29 mouse cellular contexts compared by ENCODE assay signal in genomic region chr4:33002081-33002480, GRCm38 (mm10).
"Had no signal": no experiment of that assay in that cellular context is flagged by ENCODE, and none has a peak within 500 bp of the region (broad histone marks: within the 10 kb centered on the region; RNA-seq: fewer than 3 reads in every experiment).

No protein-coding gene starts in this region.

- H3K27ac ChIP-seq: left cerebral cortex, adult 2 months; limb, embryonic 12.5 days; limb, embryonic 13.5 days; limb, embryonic 15.5 days; liver, embryonic 12.5 days; liver, embryonic 13.5 days; liver, embryonic 14.5 days; liver, embryonic 15.5 days; lung, embryonic 15.5 days; macrophage; midbrain, embryonic 10.5 days; midbrain, embryonic 12.5 days; midbrain, embryonic 15.5 days had no signal

- H3K4me3 ChIP-seq: left cerebral cortex, adult 2 months; limb, embryonic 12.5 days; limb, embryonic 13.5 days; limb, embryonic 15.5 days; liver, embryonic 12.5 days; liver, embryonic 13.5 days; liver, embryonic 15.5 days; lung, embryonic 15.5 days; megakaryocyte, embryonic 14.5 days; midbrain, embryonic 10.5 days; midbrain, embryonic 12.5 days; midbrain, embryonic 15.5 days; myocyte had no signal

- H3K9me3 ChIP-seq: limb, embryonic 12.5 days; limb, embryonic 13.5 days; limb, embryonic 15.5 days; liver, embryonic 12.5 days; liver, embryonic 13.5 days; liver, embryonic 15.5 days; lung, embryonic 15.5 days; megakaryocyte, embryonic 14.5 days; midbrain, embryonic 10.5 days; midbrain, embryonic 12.5 days; midbrain, embryonic 15.5 days had no signal

- ATAC-seq: liver, embryonic 12.5 days; liver, postnatal 0 days; lung, postnatal 0 days; midbrain, embryonic 15.5 days; midbrain, embryonic 16.5 days had no signal

- H3K27me3 ChIP-seq: limb, embryonic 12.5 days; limb, embryonic 13.5 days; limb, embryonic 15.5 days; lung, embryonic 15.5 days; midbrain, embryonic 12.5 days; midbrain, embryonic 15.5 days had no signal

- H3K9ac ChIP-seq: limb, embryonic 12.5 days; limb, embryonic 13.5 days; limb, embryonic 15.5 days; liver, embryonic 12.5 days; liver, embryonic 13.5 days; liver, embryonic 14.5 days; liver, embryonic 15.5 days; liver, postnatal 0 days; lung, embryonic 14.5 days; lung, embryonic 15.5 days; midbrain, embryonic 12.5 days; midbrain, embryonic 15.5 days had no signal

- H3K4me2 ChIP-seq: limb, embryonic 12.5 days; limb, embryonic 13.5 days; limb, embryonic 15.5 days; liver, embryonic 11.5 days; liver, embryonic 12.5 days; liver, embryonic 13.5 days; liver, embryonic 15.5 days; lung, embryonic 14.5 days; lung, embryonic 15.5 days; midbrain, embryonic 12.5 days; midbrain, embryonic 15.5 days had no signal

- H3K4me1 ChIP-seq: limb, embryonic 12.5 days; limb, embryonic 13.5 days; limb, embryonic 15.5 days; liver, embryonic 12.5 days; liver, embryonic 13.5 days; liver, embryonic 15.5 days; lung, embryonic 15.5 days; megakaryocyte, embryonic 14.5 days; midbrain, embryonic 10.5 days; midbrain, embryonic 12.5 days; midbrain, embryonic 15.5 days had no signal

- DNase-seq: left cerebral cortex, postnatal 4 days; liver; liver, embryonic 13.5 days; liver, postnatal 0 days; lung, adult 18-20 months; lung, adult 2 months; lung, embryonic 14.5 days; lung, postnatal 10 days; lung, postnatal 14 days; lung, postnatal 36 days; lung, postnatal 4 days; midbrain, embryonic 14.5 days had no signal

- H3K36me3 ChIP-seq: limb, embryonic 15.5 days; liver, embryonic 12.5 days; liver, embryonic 13.5 days; liver, embryonic 15.5 days; lung, embryonic 15.5 days had no signal
